9 mouse cellular contexts compared by ENCODE assay signal in genomic region chr8:93571369-93571985, GRCm38 (mm10). TPM values are rescaled to one million over a fixed set of nuclear protein-coding genes. Genes with fewer than 3 reads are reported as not detected.
DNase-seq lines count a peak whose midpoint lies in the region; ATAC-seq and TF ChIP-seq lines count a peak whose summit lies in the region.
"Had no signal": no experiment of that assay in that cellular context is flagged by ENCODE, and none has a peak within 500 bp of the region (broad histone marks: within the 10 kb centered on the region; RNA-seq: fewer than 3 reads in every experiment).

No protein-coding gene starts in this region.

- no peak overlapping the region for H3K4me3 ChIP-seq in heart, embryonic 10.5 days
- H3K4me3 ChIP-seq in kidney, embryonic 15.5 days (replicated peaks), result no peak overlapping the region
- no peak overlapping the region for H3K4me3 ChIP-seq in stomach, postnatal 0 days (ENCODE audit: low read depth, low read length)
- H3K4me3 ChIP-seq: limb, embryonic 15.5 days had no signal

- H3K9me3 ChIP-seq in heart, embryonic 10.5 days, result 0 out of 2 replicates have a peak, but pooled peaks cover 5% of the 10 kb centered on the region
- no peaks in the 10 kb centered on the region for H3K9me3 ChIP-seq in kidney, embryonic 15.5 days (replicated peaks)
- H3K9me3 ChIP-seq in stomach, postnatal 0 days (ENCODE audit: control insufficient read depth, low read length), result no peaks in the 10 kb centered on the region

- TF ChIP-seq CTCF in stomach, postnatal 0 days (IDR thresholded peaks at IDR 0.05; ENCODE audit: low read depth), result no peak

- 0 out of 2 replicates have a peak, but pooled peaks cover 4% of the 10 kb centered on the region for H3K36me3 ChIP-seq in heart, embryonic 10.5 days
- H3K36me3 ChIP-seq in kidney, embryonic 15.5 days, result no peaks in the 10 kb centered on the region
- no peaks in the 10 kb centered on the region for H3K36me3 ChIP-seq in stomach, postnatal 0 days (ENCODE audit: control insufficient read depth, insufficient read depth, low read length)
- H3K36me3 ChIP-seq: limb, embryonic 15.5 days had no signal

- 29% methylated on average over 9 of the region's 9 CpGs for WGBS in heart, embryonic 10.5 days
- 34% methylated on average over 9 of the region's 9 CpGs for WGBS in kidney, embryonic 15.5 days
- WGBS in stomach, postnatal 0 days, result 32% methylated on average over 9 of the region's 9 CpGs

- peak overlapping the region; percentile 79 for H3K27ac ChIP-seq in heart, embryonic 10.5 days
- peak overlapping the region; percentile 70 for H3K27ac ChIP-seq in kidney, embryonic 15.5 days
- 0 out of 2 replicates have a peak overlapping the region, but pooled peaks have one; percentile 5 for H3K27ac ChIP-seq in stomach, postnatal 0 days (replicated peaks)
- H3K27ac ChIP-seq: limb, embryonic 15.5 days had no signal

- no peak for TF ChIP-seq EP300 in stomach, postnatal 0 days (optimal IDR thresholded peaks at IDR 0.05)

- no peak for ATAC-seq in cerebellum, adult (ENCODE audit: insufficient number of reproducible peaks, low FRiP score, low TSS enrichment)
- ATAC-seq in kidney, embryonic 15.5 days (replicated peaks; ENCODE audit: low FRiP score), result 0 out of 2 replicates have a peak, but pooled peaks have one; percentile 41
- no peak; the same call in 1 of the 2 replicates for ATAC-seq in stomach, postnatal 0 days (ENCODE audit: low FRiP score, low TSS enrichment)

- H3K4me2 ChIP-seq in kidney, embryonic 15.5 days, result no peak overlapping the region
- H3K4me2 ChIP-seq in stomach, postnatal 0 days (replicated peaks; ENCODE audit: low read depth), result no peak overlapping the region
- H3K4me2 ChIP-seq: limb, embryonic 15.5 days had no signal

- H3K9ac ChIP-seq in kidney, embryonic 15.5 days, result no peak overlapping the region
- no peak overlapping the region for H3K9ac ChIP-seq in stomach, postnatal 0 days (ENCODE audit: low read length)
- H3K9ac ChIP-seq: limb, embryonic 15.5 days had no signal

- peaks cover 30% of the 10 kb centered on the region for H3K4me1 ChIP-seq in heart, embryonic 10.5 days
- peaks cover 32% of the 10 kb centered on the region for H3K4me1 ChIP-seq in kidney, embryonic 15.5 days
- no peaks in the 10 kb centered on the region for H3K4me1 ChIP-seq in stomach, postnatal 0 days (replicated peaks; ENCODE audit: control insufficient read depth, insufficient read depth)

- DNase-seq in cerebellum, adult 18-20 months, result peak; percentile 38 to 57
- peak; percentile 75 for DNase-seq in cerebellum, adult 9-10 months
- DNase-seq in heart, embryonic 10.5 days (ENCODE audit: low spot score), result peak; percentile 59
- DNase-seq in lung, postnatal 10 days, result peak; percentile 72
- peak; percentile 10 for DNase-seq in stomach, postnatal 0 days (ENCODE audit: low spot score)
- DNase-seq in ovary, adult 18-20 months (ENCODE audit: low spot score), result no peak

- no peaks in the 10 kb centered on the region for H3K27me3 ChIP-seq in heart, embryonic 10.5 days (ENCODE audit: insufficient read depth, poor library complexity, severe bottlenecking)
- H3K27me3 ChIP-seq in kidney, embryonic 15.5 days, result no peaks in the 10 kb centered on the region
- no peaks in the 10 kb centered on the region for H3K27me3 ChIP-seq in stomach, postnatal 0 days (ENCODE audit: control insufficient read depth, insufficient read depth, low read length)
- H3K27me3 ChIP-seq: limb, embryonic 15.5 days had no signal

RNA-seq across cellular contexts. Expression of gene Ces5a, which starts 35.8 kb away (rescaled TPM):
- polyA plus RNA-seq in heart, embryonic 10.5 days (2016; fragmentation: Nextera tagmentation; extraction: Ambion mirVana), result not detected in 2 replicates
- polyA plus RNA-seq in kidney, embryonic 15.5 days (2015; fragmentation: Nextera tagmentation; extraction: Ambion mirVana), result not detected in 2 replicates
- 0.41 and 0.50 TPM in 2 replicates for polyA plus RNA-seq in stomach, postnatal 0 days (2015; fragmentation: Nextera tagmentation; extraction: Ambion mirVana)

Comparison
In these comparisons a context has a peak if more than half of its experiments do, and no peak if none do; other contexts are left out.
1. H3K27ac ChIP-seq: peak in every context shown above with its lines; median percentile 79 in heart, embryonic 10.5 days; 70 in kidney, embryonic 15.5 days; 5 in stomach, postnatal 0 days.